Mouse (Mus musculus) heart, adult 11 months (tissue): ENCODE data around the gene Glt1d1.
"Not testable (repeated sequence)": the region's sequence is repeated elsewhere in the genome, so short reads cannot be mapped to it uniquely, and the experiment has no call there.

Experiments
- DNase-seq: peaks from one replicate; pipeline ENCODE4 v3.0.0; 2022

The Glt1d1 gene

GRCm38 (mm10) chr5:127703609-127704180 is 71.6 kb downstream of the Glt1d1 start:
- DNase-seq = no peak

GRCm38 (mm10) chr5:127705225-127705624 is 73.2 kb downstream of the Glt1d1 start:
- no peak for DNase-seq

DNA sequence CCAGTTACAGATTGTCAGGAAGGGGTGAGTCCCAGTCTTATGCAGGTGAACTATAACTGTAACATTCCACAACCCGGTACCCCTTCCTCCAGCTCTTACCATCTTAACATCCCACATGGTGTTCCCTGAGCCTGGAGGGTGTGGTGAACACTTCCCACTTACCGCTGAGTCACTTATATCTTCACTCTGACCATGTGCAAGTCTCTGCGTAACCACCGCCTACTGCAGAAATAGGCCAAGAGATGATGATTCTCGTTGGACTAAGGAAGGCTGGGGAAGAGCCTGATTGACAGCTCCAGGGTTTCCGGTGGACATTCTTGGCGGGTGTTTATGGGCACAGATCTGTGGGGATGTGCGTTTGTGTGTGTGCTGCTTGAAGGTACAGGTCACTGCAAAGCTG is 73.9 kb downstream of the Glt1d1 start:
- DNase-seq = no peak

- DNase-seq = no peak
Observed at GRCm38 (mm10) chr5:127708143-127708542, 76.1 kb downstream of the Glt1d1 start.

GRCm38 (mm10) chr5:127714783-127715704 is 83.0 kb downstream of the Glt1d1 start:
- no peak for DNase-seq

DNA sequence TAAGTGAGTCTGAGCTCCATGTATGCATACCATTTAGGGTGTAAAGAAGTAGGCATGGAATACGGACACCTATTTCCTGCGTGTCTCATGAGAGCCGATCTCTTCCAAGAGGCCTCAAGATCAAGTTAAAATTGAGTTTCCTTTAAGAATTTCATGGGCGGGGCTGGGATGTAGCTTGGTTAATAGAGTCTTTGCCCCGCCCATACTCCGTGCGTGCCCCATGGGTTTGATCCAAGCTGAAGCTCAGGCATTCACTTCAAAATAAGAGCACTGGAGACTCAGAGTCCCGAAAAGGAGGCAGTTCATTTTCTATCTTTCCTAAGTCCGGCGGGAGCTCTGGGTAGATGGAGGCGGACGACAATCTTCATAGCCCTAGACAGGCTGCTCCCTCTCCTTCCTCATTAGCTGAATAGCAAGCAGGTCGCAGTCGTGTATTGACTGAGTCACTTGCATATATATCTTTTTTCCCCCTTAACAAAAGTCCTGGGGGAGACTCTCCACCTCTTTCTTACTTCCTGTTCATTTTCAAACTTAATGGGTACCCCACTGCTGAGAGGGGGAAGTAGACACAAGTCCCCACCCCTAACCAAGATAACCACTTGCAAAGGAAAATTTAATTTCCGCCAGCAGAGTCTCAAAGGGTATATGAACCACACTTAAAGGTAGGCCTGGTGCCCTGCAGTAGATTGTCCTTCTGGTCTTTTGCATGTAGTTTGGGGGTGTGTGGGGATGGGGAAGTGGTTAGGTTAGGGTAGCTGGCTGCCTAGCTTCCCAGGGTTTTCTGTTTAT is 88.7 kb downstream of the Glt1d1 start:
- DNase-seq = peak; percentile 95

DNA sequence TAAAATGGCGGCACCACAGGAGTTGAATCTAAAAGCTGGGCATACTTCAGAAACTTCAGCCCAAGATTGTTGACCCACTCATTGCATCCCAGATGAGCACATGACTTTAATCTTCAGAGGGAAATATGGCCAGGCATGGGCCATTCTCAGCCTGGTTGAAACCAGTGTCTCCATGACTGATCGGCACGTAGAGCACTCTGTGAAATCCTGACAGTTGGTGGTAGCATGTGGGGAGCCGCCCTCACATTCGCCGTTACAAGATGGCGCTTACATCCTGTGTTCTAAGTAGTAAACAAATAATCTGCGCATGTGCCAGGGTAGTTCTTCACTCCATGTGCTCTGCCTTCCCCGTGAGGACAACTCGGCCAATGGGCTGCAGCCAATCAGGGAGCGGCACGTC is 90.1 kb downstream of the Glt1d1 start:
- not testable (repeated sequence) for DNase-seq

- peak; percentile 83 for DNase-seq
Observed at GRCm38 (mm10) chr5:127730351-127730750, 98.3 kb downstream of the Glt1d1 start.

DNA sequence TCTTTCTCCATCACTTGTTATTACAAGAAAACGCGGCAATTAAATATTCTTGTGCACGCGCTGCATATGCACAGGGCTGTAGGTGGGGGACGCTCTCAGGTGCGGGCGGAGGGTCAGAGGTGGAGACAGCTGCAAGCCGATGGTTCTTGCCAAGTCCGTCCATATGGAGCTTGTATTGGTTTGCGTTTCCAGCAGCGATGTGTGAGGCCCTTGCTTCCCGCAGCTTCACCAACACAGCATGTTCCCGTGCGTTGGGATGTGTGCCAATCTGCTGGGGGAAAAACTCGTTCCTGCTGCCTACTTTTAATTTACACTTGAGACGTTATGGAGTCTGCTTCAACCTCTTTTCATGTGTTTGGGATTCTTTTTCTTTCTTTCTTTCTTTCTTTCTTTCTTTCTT is 109.3 kb downstream of the Glt1d1 start:
- peak; percentile 55 for DNase-seq

- not testable (repeated sequence) for DNase-seq
Observed at GRCm38 (mm10) chr5:127749540-127749939, 117.5 kb downstream of the Glt1d1 start.

GRCm38 (mm10) chr5:127751262-127751975 is 119.4 kb downstream of the Glt1d1 start:
- peak; percentile 70 for DNase-seq

DNA sequence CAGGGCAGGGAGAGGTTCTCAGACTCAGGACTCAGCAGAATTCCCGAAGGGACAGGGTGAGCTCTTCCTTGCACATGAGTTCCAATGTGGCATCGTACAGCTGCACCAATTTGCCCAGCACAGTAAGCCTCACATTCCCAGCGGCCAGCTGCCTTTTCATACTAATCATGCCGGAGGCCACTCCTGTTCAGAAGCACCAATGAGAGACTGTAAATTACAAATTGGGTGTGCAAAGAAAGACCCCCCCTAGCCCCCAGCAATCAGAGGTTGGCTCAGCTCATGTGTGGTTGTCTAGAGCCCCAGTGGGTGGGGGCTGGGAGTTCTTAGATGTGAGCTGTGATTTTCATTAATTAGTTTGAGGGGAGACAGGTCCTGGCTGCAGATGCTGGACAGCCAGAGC is 123.5 kb downstream of the Glt1d1 start:
- peak; percentile 23 for DNase-seq

DNA sequence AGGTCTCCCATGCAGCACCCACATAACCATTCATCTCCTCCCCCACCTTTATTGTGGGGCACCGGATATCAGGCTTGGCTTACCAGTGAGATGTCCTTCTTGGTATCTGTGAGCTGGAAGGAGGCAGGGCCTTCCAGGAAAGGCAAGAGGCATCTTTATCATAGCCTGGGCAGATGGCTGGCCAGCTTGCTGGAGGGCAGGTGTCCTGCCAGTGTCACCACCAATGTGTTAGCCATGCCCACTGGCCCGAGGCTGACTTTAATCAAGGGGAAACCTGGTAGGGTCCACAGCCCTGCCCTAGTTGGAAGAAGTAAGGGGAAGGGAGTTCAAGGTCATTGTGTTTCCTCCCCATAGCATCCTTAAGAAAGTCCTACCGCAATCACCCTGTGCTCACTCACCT is 123.9 kb downstream of the Glt1d1 start:
- DNase-seq = peak; percentile 74

DNA sequence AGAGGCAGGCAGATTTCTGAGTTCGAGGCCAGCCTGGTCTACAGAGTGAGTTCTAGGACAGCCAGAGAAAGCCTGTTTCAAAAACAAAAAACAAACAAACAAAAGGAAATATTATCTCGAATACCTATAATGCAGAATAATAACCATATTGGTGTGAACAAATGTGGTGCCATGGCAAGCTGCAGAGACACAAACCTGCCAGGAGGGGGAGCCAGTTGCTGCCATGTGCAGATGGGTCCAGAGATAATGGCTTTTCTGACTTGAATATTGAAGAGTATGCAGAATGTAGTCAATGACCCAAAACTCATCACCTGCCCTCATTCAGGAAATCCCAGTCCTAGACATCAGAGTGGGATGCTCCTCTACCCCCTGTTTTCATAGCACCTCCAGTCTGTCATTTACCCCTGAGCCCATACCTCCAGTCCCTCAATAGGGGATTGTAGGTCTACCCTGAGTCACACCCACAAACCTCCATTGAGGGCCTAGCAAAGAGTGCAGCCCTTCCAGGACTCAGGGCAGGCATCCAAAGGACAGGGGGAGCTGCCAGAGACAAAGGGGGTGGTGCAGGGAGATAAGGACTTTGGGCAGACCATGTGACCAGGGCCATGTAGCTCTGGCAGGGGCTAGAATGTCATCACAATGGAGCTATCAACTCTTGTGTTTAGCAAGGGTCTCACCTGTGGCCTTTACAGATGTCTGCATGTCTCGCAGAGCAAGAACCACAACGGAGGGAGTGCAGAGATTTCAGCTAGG is 124.8 kb downstream of the Glt1d1 start:
- DNase-seq = peak; percentile 80

DNA sequence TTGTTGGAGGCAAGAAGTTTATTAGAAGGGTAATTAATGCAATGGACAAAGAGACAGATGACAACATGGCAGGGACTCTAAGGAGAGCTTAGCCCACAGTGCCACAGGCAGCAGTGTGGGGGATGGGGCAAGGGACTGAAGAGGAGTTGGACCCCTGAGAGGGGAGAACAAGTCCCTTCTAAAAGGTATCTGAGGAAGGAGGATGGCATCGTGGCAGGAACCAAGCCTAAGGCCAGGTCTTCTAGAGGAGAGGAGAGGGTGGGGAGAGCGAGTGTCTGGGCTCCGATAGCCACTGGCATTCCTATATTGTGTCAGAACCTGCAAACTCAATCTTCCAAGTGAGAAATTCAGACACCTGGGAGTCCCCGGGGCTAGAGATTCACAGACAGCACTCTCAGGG is 126.5 kb downstream of the Glt1d1 start:
- DNase-seq = peak; percentile 54
